Mouse (Mus musculus): Measurements from ENCODE around the gene Polk. TPM values are rescaled to one million over a fixed set of nuclear protein-coding genes. Genes with fewer than 3 reads are reported as not detected.

Gene Polk
- polyA plus RNA-seq, 2 experiments, result 9.6 to 9.8 TPM

GRCm38 (mm10) chr13:96510635-96511034, 31.7 kb downstream of the Polk start:
- H3K36me3 ChIP-seq (ENCODE audit: control insufficient read depth, insufficient read depth, low read length), result peaks cover 3% of the 10 kb centered on the region; the same call in 1 of the 2 replicates
- no peak for ATAC-seq (ENCODE audit: low FRiP score, low read depth)
- no peak overlapping the region for H3K9ac ChIP-seq (ENCODE audit: low read depth, low read length, severe bottlenecking)
- 0 out of 2 replicates have a peak, but pooled peaks cover 2% of the 10 kb centered on the region for H3K4me1 ChIP-seq (ENCODE audit: control insufficient read depth, insufficient read depth, low read length)
- H3K9me3 ChIP-seq (ENCODE audit: control insufficient read depth, low read length), result no peaks in the 10 kb centered on the region
- TF ChIP-seq POLR2A (IDR thresholded peaks at IDR 0.05; ENCODE audit: borderline replicate concordance, extremely low read depth, insufficient read depth, insufficient read length), result no peak
- DNase-seq (ENCODE audit: low spot score), result peak; percentile 13
- no peak overlapping the region for H3K4me2 ChIP-seq (replicated peaks; ENCODE audit: low read depth, low read length, severe bottlenecking)
- WGBS, result 74% methylated on average over 13 of the region's 13 CpGs
- no peak overlapping the region for H3K27ac ChIP-seq (replicated peaks; ENCODE audit: low read depth, low read length)
- no peaks in the 10 kb centered on the region for H3K27me3 ChIP-seq (ENCODE audit: control insufficient read depth, insufficient read depth, low read length)
- H3K4me3 ChIP-seq (replicated peaks; ENCODE audit: low read length), result no peak overlapping the region

- DNase-seq (ENCODE audit: low spot score), result no peak
- no peaks in the 10 kb centered on the region for H3K27me3 ChIP-seq (ENCODE audit: control insufficient read depth, insufficient read depth, low read length)
- H3K4me3 ChIP-seq (replicated peaks; ENCODE audit: low read length), result no peak overlapping the region
- TF ChIP-seq POLR2A (IDR thresholded peaks at IDR 0.05; ENCODE audit: borderline replicate concordance, extremely low read depth, insufficient read depth, insufficient read length), result no peak
- WGBS, result 81% methylated on average over 4 of the region's 4 CpGs
- H3K9me3 ChIP-seq (ENCODE audit: control insufficient read depth, low read length), result no peaks in the 10 kb centered on the region
- 0 out of 2 replicates have a peak, but pooled peaks cover 2% of the 10 kb centered on the region for H3K4me1 ChIP-seq (ENCODE audit: control insufficient read depth, insufficient read depth, low read length)
- no peak for ATAC-seq (ENCODE audit: low FRiP score, low read depth)
- no peak overlapping the region for H3K4me2 ChIP-seq (replicated peaks; ENCODE audit: low read depth, low read length, severe bottlenecking)
- H3K36me3 ChIP-seq (ENCODE audit: control insufficient read depth, insufficient read depth, low read length), result peaks cover 3% of the 10 kb centered on the region; the same call in 1 of the 2 replicates
- no peak overlapping the region for H3K27ac ChIP-seq (replicated peaks; ENCODE audit: low read depth, low read length)
- no peak overlapping the region for H3K9ac ChIP-seq (ENCODE audit: low read depth, low read length, severe bottlenecking)
These were observed 34.8 kb downstream of the Polk start for GRCm38 (mm10) chr13:96507541-96507940.

GRCm38 (mm10) chr13:96506313-96506712, 36.1 kb downstream of the Polk start:
- WGBS, result 65% methylated on average over 6 of the region's 6 CpGs
- Histone ChIP-seq H3K36me3 (ENCODE audit: control insufficient read depth, insufficient read depth, low read length) (peaks cover 3% of the 10 kb centered on the region; the same call in 1 of the 2 replicates), H3K9me3 (ENCODE audit: control insufficient read depth, low read length) (no peaks in the 10 kb centered on the region), H3K9ac (ENCODE audit: low read depth, low read length, severe bottlenecking) (no peak overlapping the region), H3K27me3 (ENCODE audit: control insufficient read depth, insufficient read depth, low read length) (no peaks in the 10 kb centered on the region), H3K27ac (replicated peaks; ENCODE audit: low read depth, low read length) (no peak overlapping the region), H3K4me2 (replicated peaks; ENCODE audit: low read depth, low read length, severe bottlenecking) (no peak overlapping the region), H3K4me3 (replicated peaks; ENCODE audit: low read length) (no peak overlapping the region), H3K4me1 (ENCODE audit: control insufficient read depth, insufficient read depth, low read length) (no peaks in the 10 kb centered on the region)
- no peak for DNase-seq (ENCODE audit: low spot score)
- TF ChIP-seq POLR2A (IDR thresholded peaks at IDR 0.05; ENCODE audit: borderline replicate concordance, extremely low read depth, insufficient read depth, insufficient read length), result no peak
- no peak for ATAC-seq (ENCODE audit: low FRiP score, low read depth)

GRCm38 (mm10) chr13:96505661-96506060, 36.7 kb downstream of the Polk start:
- no peak for TF ChIP-seq POLR2A (IDR thresholded peaks at IDR 0.05; ENCODE audit: borderline replicate concordance, extremely low read depth, insufficient read depth, insufficient read length)

GRCm38 (mm10) chr13:96499891-96500290, 42.5 kb downstream of the Polk start:
- no peaks in the 10 kb centered on the region for H3K4me1 ChIP-seq (ENCODE audit: control insufficient read depth, insufficient read depth, low read length)
- H3K27ac ChIP-seq (replicated peaks; ENCODE audit: low read depth, low read length), result no peak overlapping the region
- no peaks in the 10 kb centered on the region for H3K27me3 ChIP-seq (ENCODE audit: control insufficient read depth, insufficient read depth, low read length)
- H3K9me3 ChIP-seq (ENCODE audit: control insufficient read depth, low read length), result no peaks in the 10 kb centered on the region
- peaks cover 10% of the 10 kb centered on the region for H3K36me3 ChIP-seq (ENCODE audit: control insufficient read depth, insufficient read depth, low read length)
- no peak for DNase-seq (ENCODE audit: low spot score)
- H3K4me3 ChIP-seq (replicated peaks; ENCODE audit: low read length), result no peak overlapping the region
- WGBS, result 95% methylated on average over 2 of the region's 2 CpGs
- TF ChIP-seq POLR2A (IDR thresholded peaks at IDR 0.05; ENCODE audit: borderline replicate concordance, extremely low read depth, insufficient read depth, insufficient read length), result no peak
- no peak overlapping the region for H3K4me2 ChIP-seq (replicated peaks; ENCODE audit: low read depth, low read length, severe bottlenecking)
- H3K9ac ChIP-seq (ENCODE audit: low read depth, low read length, severe bottlenecking), result no peak overlapping the region
- ATAC-seq (ENCODE audit: low FRiP score, low read depth), result no peak

More at GRCm38 (mm10) chr13:96505661-96506060, 36.7 kb downstream of the Polk start:
- H3K36me3 ChIP-seq (ENCODE audit: control insufficient read depth, insufficient read depth, low read length), result peaks cover 3% of the 10 kb centered on the region; the same call in 1 of the 2 replicates
- no peak overlapping the region for H3K4me3 ChIP-seq (replicated peaks; ENCODE audit: low read length)
- 84% methylated on average over 4 of the region's 4 CpGs for WGBS
- H3K9ac ChIP-seq (ENCODE audit: low read depth, low read length, severe bottlenecking), result no peak overlapping the region
- H3K27me3 ChIP-seq (ENCODE audit: control insufficient read depth, insufficient read depth, low read length), result no peaks in the 10 kb centered on the region
- H3K4me2 ChIP-seq (replicated peaks; ENCODE audit: low read depth, low read length, severe bottlenecking), result no peak overlapping the region
- ATAC-seq (ENCODE audit: low FRiP score, low read depth) (no peak), DNase-seq (ENCODE audit: low spot score) (no peak)
- no peak overlapping the region for H3K27ac ChIP-seq (replicated peaks; ENCODE audit: low read depth, low read length)
- no peaks in the 10 kb centered on the region for H3K4me1 ChIP-seq (ENCODE audit: control insufficient read depth, insufficient read depth, low read length)
- no peaks in the 10 kb centered on the region for H3K9me3 ChIP-seq (ENCODE audit: control insufficient read depth, low read length)

- H3K4me2 ChIP-seq (replicated peaks; ENCODE audit: low read depth, low read length, severe bottlenecking), result no peak overlapping the region
- H3K9ac ChIP-seq (ENCODE audit: low read depth, low read length, severe bottlenecking), result no peak overlapping the region
- TF ChIP-seq POLR2A (IDR thresholded peaks at IDR 0.05; ENCODE audit: borderline replicate concordance, extremely low read depth, insufficient read depth, insufficient read length), result no peak
- no peaks in the 10 kb centered on the region for H3K27me3 ChIP-seq (ENCODE audit: control insufficient read depth, insufficient read depth, low read length)
- H3K27ac ChIP-seq (replicated peaks; ENCODE audit: low read depth, low read length), result no peak overlapping the region
- no peaks in the 10 kb centered on the region for H3K4me1 ChIP-seq (ENCODE audit: control insufficient read depth, insufficient read depth, low read length)
- 83% methylated on average over 8 of the region's 8 CpGs for WGBS
- H3K9me3 ChIP-seq (ENCODE audit: control insufficient read depth, low read length), result no peaks in the 10 kb centered on the region
- no peak for DNase-seq (ENCODE audit: low spot score)
- peaks cover 10% of the 10 kb centered on the region for H3K36me3 ChIP-seq (ENCODE audit: control insufficient read depth, insufficient read depth, low read length)
- no peak for ATAC-seq (ENCODE audit: low FRiP score, low read depth)
- H3K4me3 ChIP-seq (replicated peaks; ENCODE audit: low read length), result no peak overlapping the region
These were observed 45.7 kb downstream of the Polk start for GRCm38 (mm10) chr13:96496630-96497029.
